Mouse (Mus musculus): Measurements from ENCODE around the gene Exog.

Exog gene

GRCm38 (mm10) chr9:119444738-119445429, at the start of gene Exog:
TSS of gene Exog (plus strand) at chr9:119444943.
- in situ Hi-C loops (cut with MboI; ENCODE audit: low sequenced_read_pairs) = no loop called here

- in situ Hi-C loops (cut with MboI; ENCODE audit: low sequenced_read_pairs) = no loop called here
Observed at GRCm38 (mm10) chr9:119401351-119401750, 43.4 kb upstream of the Exog start.

- in situ Hi-C loops (cut with MboI; ENCODE audit: low sequenced_read_pairs) = no loop called here
Observed at GRCm38 (mm10) chr9:119401801-119402214, 42.9 kb upstream of the Exog start, which contains the start of gene Acvr2b. TSS of gene Acvr2b (plus strand) at chr9:119402118.

GRCm38 (mm10) chr9:119402253-119403235, 42.2 kb upstream of the Exog start:
- in situ Hi-C loops (cut with MboI; ENCODE audit: low sequenced_read_pairs) = no loop called here

- in situ Hi-C loops (cut with MboI; ENCODE audit: low sequenced_read_pairs) = no loop called here
Observed at GRCm38 (mm10) chr9:119403236-119403641, 41.5 kb upstream of the Exog start.

GRCm38 (mm10) chr9:119404090-119404489, 40.7 kb upstream of the Exog start:
- in situ Hi-C loops (cut with MboI; ENCODE audit: low sequenced_read_pairs) = no loop called here

- in situ Hi-C loops (cut with MboI; ENCODE audit: low sequenced_read_pairs) = no loop called here
Observed at GRCm38 (mm10) chr9:119407884-119408283, 36.9 kb upstream of the Exog start.

- in situ Hi-C loops (cut with MboI; ENCODE audit: low sequenced_read_pairs) = no loop called here
Observed at GRCm38 (mm10) chr9:119408898-119409664, 35.7 kb upstream of the Exog start.

- in situ Hi-C loops (cut with MboI; ENCODE audit: low sequenced_read_pairs) = no loop called here
Observed at GRCm38 (mm10) chr9:119409864-119410263, 34.9 kb upstream of the Exog start.

GRCm38 (mm10) chr9:119418025-119418424, 26.7 kb upstream of the Exog start:
- in situ Hi-C loops (cut with MboI; ENCODE audit: low sequenced_read_pairs) = no loop called here

- in situ Hi-C loops (cut with MboI; ENCODE audit: low sequenced_read_pairs) = no loop called here
Observed at GRCm38 (mm10) chr9:119419852-119420438, 24.8 kb upstream of the Exog start.

- in situ Hi-C loops (cut with MboI; ENCODE audit: low sequenced_read_pairs) = no loop called here
Observed at GRCm38 (mm10) chr9:119425217-119425975, 19.3 kb upstream of the Exog start.

GRCm38 (mm10) chr9:119425976-119426415, 18.7 kb upstream of the Exog start:
- in situ Hi-C loops (cut with MboI; ENCODE audit: low sequenced_read_pairs) = no loop called here

- in situ Hi-C loops (cut with MboI; ENCODE audit: low sequenced_read_pairs) = no loop called here
Observed at GRCm38 (mm10) chr9:119426483-119426882, 18.3 kb upstream of the Exog start.

- in situ Hi-C loops (cut with MboI; ENCODE audit: low sequenced_read_pairs) = no loop called here
Observed at GRCm38 (mm10) chr9:119430311-119430710, 14.4 kb upstream of the Exog start.

GRCm38 (mm10) chr9:119435855-119436254, 8.9 kb upstream of the Exog start:
- in situ Hi-C loops (cut with MboI; ENCODE audit: low sequenced_read_pairs) = no loop called here

- in situ Hi-C loops (cut with MboI; ENCODE audit: low sequenced_read_pairs) = no loop called here
Observed at GRCm38 (mm10) chr9:119438065-119438464, 6.7 kb upstream of the Exog start.

- in situ Hi-C loops (cut with MboI; ENCODE audit: low sequenced_read_pairs) = no loop called here
Observed at GRCm38 (mm10) chr9:119438498-119439000, 6.2 kb upstream of the Exog start.

- in situ Hi-C loops (cut with MboI; ENCODE audit: low sequenced_read_pairs) = no loop called here
Observed at GRCm38 (mm10) chr9:119445737-119446136, 994 bp downstream of the Exog start.

GRCm38 (mm10) chr9:119455967-119456366, 11.2 kb downstream of the Exog start:
- in situ Hi-C loops (cut with MboI; ENCODE audit: low sequenced_read_pairs) = no loop called here

Measured in CH12F3 (cell line).